Mouse (Mus musculus) forebrain, embryonic 12.5 days (tissue): Measurements from ENCODE around the gene Ggcx. TPM values are rescaled to one million over a fixed set of nuclear protein-coding genes. Genes with fewer than 3 reads are reported as not detected.

ENCODE experiments used
- ATAC-seq: fragments of 200-750 bp; cut with Nextera tagmentation; 2 replicates; pipeline ENCODE4 v1.8.0; 2017; ENCODE audit warnings: moderate TSS enrichment; ENCODE audit not compliant: low FRiP score
- H3K27ac ChIP-seq: fragments of 300-500 bp; sonication (generic); 2 replicates; pipeline ENCODE4 v1.5.1; 2016; ENCODE audit warnings: mild to moderate bottlenecking
- H3K27me3 ChIP-seq: fragments of 300-500 bp; sonication (generic); 2 replicates; pipeline ENCODE4 v1.6.1; 2016; ENCODE audit warnings: mild to moderate bottlenecking
- H3K36me3 ChIP-seq: fragments of 300-500 bp; sonication (generic); replicated peaks from 2 replicates; pipeline ENCODE4 v1.6.1; 2016; ENCODE audit warnings: mild to moderate bottlenecking
- H3K4me1 ChIP-seq: fragments of 300-500 bp; sonication (generic); 2 replicates; pipeline ENCODE4 v1.6.1; 2016
- H3K4me2 ChIP-seq: fragments of 300-500 bp; sonication (generic); 2 replicates; pipeline ENCODE4 v1.6.1; 2016; ENCODE audit warnings: mild to moderate bottlenecking, moderate library complexity
- H3K4me3 ChIP-seq: fragments of 300-500 bp; sonication (generic); replicated peaks from 2 replicates; pipeline ENCODE4 v1.5.1; 2016; ENCODE audit warnings: mild to moderate bottlenecking
- H3K9ac ChIP-seq: fragments of 300-500 bp; sonication (generic); 2 replicates; pipeline ENCODE4 v1.6.1; 2016; ENCODE audit warnings: mild to moderate bottlenecking
- H3K9me3 ChIP-seq: fragments of 300-500 bp; sonication (generic); 2 replicates; pipeline ENCODE4 v1.6.1; 2016
- WGBS: fragments of 180-500 bp; shearing (Covaris S2); methylation state at CpG from one replicate; pipeline ENCODE4 v1.1.7; 2016; 5-methylcytosine and 5-hydroxymethylcytosine counted together
- polyA plus RNA-seq: library from polyadenylated mRNA; unstranded; fragments of >200 nt; fragmentation: Nextera tagmentation; extraction: Ambion mirVana; gene quantifications from 2 replicates; pipeline ENCODE4 v1.2.1, GENCODE M21; 2016

Gene Ggcx
- polyA plus RNA-seq, 1 experiment from 2014 or later = 19.1 TPM

GRCm38 (mm10) chr6:72389471-72389940 lies 24.6 kb upstream of the Ggcx start:
- no peaks in the 10 kb centered on the region for H3K36me3 ChIP-seq
- ATAC-seq = no peak

GRCm38 (mm10) chr6:72389941-72390771 lies 24.0 kb upstream of the Ggcx start, which contains the start of gene Vamp8:
Vamp8 (minus strand) TSS chr6:72390703.
- peak within 1 kb of the TSS; percentile 41 for H3K4me3 ChIP-seq
- 0 out of 2 replicates have a peak, but pooled peaks have one; percentile 36 for ATAC-seq
- H3K9ac ChIP-seq = peak within 1 kb of the TSS; percentile 57
- under 1% methylated on average over 32 of the region's 33 CpGs for WGBS
- no peaks in the 10 kb centered on the region for H3K9me3 ChIP-seq
- H3K27me3 ChIP-seq = peaks cover 17% of the 10 kb centered on the region; the same call in 1 of the 2 replicates
- peaks cover 17% of the 10 kb centered on the region for H3K4me1 ChIP-seq
- no peaks in the 10 kb centered on the region for H3K36me3 ChIP-seq
- 0 out of 2 replicates have a peak within 1 kb of the TSS, but pooled peaks have one; percentile 47 for H3K27ac ChIP-seq
- peak within 1 kb of the TSS; percentile 65 for H3K4me2 ChIP-seq

More at GRCm38 (mm10) chr6:72389471-72389940, 24.6 kb upstream of the Ggcx start:
- Histone ChIP-seq H3K27ac (no peak overlapping the region), H3K9ac (peak overlapping the region; percentile 57; the same call in 1 of the 2 replicates), H3K4me3 (peak overlapping the region; percentile 41), H3K27me3 (peaks cover 17% of the 10 kb centered on the region; the same call in 1 of the 2 replicates), H3K9me3 (no peaks in the 10 kb centered on the region), H3K4me2 (peak overlapping the region; percentile 65), H3K4me1 (peaks cover 17% of the 10 kb centered on the region)
- WGBS = 36% methylated on average over 13 of the region's 13 CpGs

GRCm38 (mm10) chr6:72390795-72391521 lies 23.1 kb upstream of the Ggcx start:
- Histone ChIP-seq H3K27ac (no peak overlapping the region), H3K4me3 (peak overlapping the region; percentile 41; the same call in 1 of the 2 replicates), H3K4me2 (peak overlapping the region; percentile 65), H3K4me1 (peaks cover 17% of the 10 kb centered on the region), H3K27me3 (peaks cover 17% of the 10 kb centered on the region; the same call in 1 of the 2 replicates), H3K36me3 (no peaks in the 10 kb centered on the region), H3K9me3 (no peaks in the 10 kb centered on the region), H3K9ac (no peak overlapping the region; the same call in 1 of the 2 replicates)
- ATAC-seq = no peak
- 22% methylated on average over 12 of the region's 12 CpGs for WGBS

- WGBS = 90% methylated on average over 5 of the region's 5 CpGs
- no peak for ATAC-seq
- no peak overlapping the region for H3K4me2 ChIP-seq
These were observed 21.8 kb upstream of the Ggcx start for GRCm38 (mm10) chr6:72392341-72392740.

GRCm38 (mm10) chr6:72396837-72397251 lies 17.3 kb upstream of the Ggcx start:
- Histone ChIP-seq H3K9me3 (no peaks in the 10 kb centered on the region), H3K27me3 (no peaks in the 10 kb centered on the region), H3K4me1 (no peaks in the 10 kb centered on the region), H3K4me3 (no peak overlapping the region), H3K4me2 (no peak overlapping the region), H3K9ac (no peak overlapping the region), H3K27ac (no peak overlapping the region), H3K36me3 (no peaks in the 10 kb centered on the region)
- no peak for ATAC-seq
- 83% methylated on average over 10 of the region's 10 CpGs for WGBS

More at GRCm38 (mm10) chr6:72392341-72392740, 21.8 kb upstream of the Ggcx start:
- Histone ChIP-seq H3K27me3 (peaks cover 17% of the 10 kb centered on the region; the same call in 1 of the 2 replicates), H3K4me1 (peaks cover 17% of the 10 kb centered on the region), H3K4me3 (no peak overlapping the region), H3K9ac (no peak overlapping the region), H3K9me3 (no peaks in the 10 kb centered on the region), H3K36me3 (no peaks in the 10 kb centered on the region), H3K27ac (no peak overlapping the region)

GRCm38 (mm10) chr6:72399967-72400366 lies 14.1 kb upstream of the Ggcx start:
- no peak overlapping the region for H3K4me3 ChIP-seq
- no peaks in the 10 kb centered on the region for H3K9me3 ChIP-seq
- H3K36me3 ChIP-seq = no peaks in the 10 kb centered on the region
- H3K4me1 ChIP-seq = no peaks in the 10 kb centered on the region
- 68% methylated on average over 2 of the region's 2 CpGs for WGBS
- no peak overlapping the region for H3K4me2 ChIP-seq
- no peak for ATAC-seq
- no peak overlapping the region for H3K27ac ChIP-seq
- no peaks in the 10 kb centered on the region for H3K27me3 ChIP-seq
- H3K9ac ChIP-seq = no peak overlapping the region

- ATAC-seq = no peak
- Histone ChIP-seq H3K9me3 (no peaks in the 10 kb centered on the region), H3K27ac (no peak overlapping the region), H3K4me3 (no peak overlapping the region), H3K9ac (no peak overlapping the region), H3K36me3 (no peaks in the 10 kb centered on the region), H3K27me3 (no peaks in the 10 kb centered on the region), H3K4me2 (no peak overlapping the region), H3K4me1 (no peaks in the 10 kb centered on the region)
- 23% methylated on average over 7 of the region's 7 CpGs for WGBS
These were observed 12.2 kb upstream of the Ggcx start for GRCm38 (mm10) chr6:72401875-72402274.

GRCm38 (mm10) chr6:72405356-72405755 lies 8.8 kb upstream of the Ggcx start:
- Histone ChIP-seq H3K9ac (no peak overlapping the region), H3K27me3 (no peaks in the 10 kb centered on the region), H3K9me3 (no peaks in the 10 kb centered on the region), H3K4me3 (no peak overlapping the region), H3K36me3 (no peaks in the 10 kb centered on the region), H3K27ac (no peak overlapping the region), H3K4me1 (no peaks in the 10 kb centered on the region), H3K4me2 (no peak overlapping the region)
- 84% methylated on average over 7 of the region's 7 CpGs for WGBS
- no peak for ATAC-seq

GRCm38 (mm10) chr6:72407119-72407518 lies 7.0 kb upstream of the Ggcx start:
- 0 out of 2 replicates have a peak, but pooled peaks cover 4% of the 10 kb centered on the region for H3K27me3 ChIP-seq
- H3K4me3 ChIP-seq = no peak overlapping the region
- no peaks in the 10 kb centered on the region for H3K9me3 ChIP-seq
- ATAC-seq = peak; percentile 46; the same call in 1 of the 2 replicates
- 3% methylated on average over 5 of the region's 5 CpGs for WGBS
- H3K4me1 ChIP-seq = no peaks in the 10 kb centered on the region
- H3K36me3 ChIP-seq = no peaks in the 10 kb centered on the region
- H3K4me2 ChIP-seq = no peak overlapping the region
- H3K27ac ChIP-seq = no peak overlapping the region
- H3K9ac ChIP-seq = no peak overlapping the region

GRCm38 (mm10) chr6:72409567-72409966 lies 4.5 kb upstream of the Ggcx start:
- Histone ChIP-seq H3K9me3 (no peaks in the 10 kb centered on the region), H3K27ac (no peak overlapping the region), H3K4me1 (peaks cover 6% of the 10 kb centered on the region), H3K4me3 (no peak overlapping the region), H3K27me3 (0 out of 2 replicates have a peak, but pooled peaks cover 4% of the 10 kb centered on the region), H3K4me2 (no peak overlapping the region), H3K9ac (no peak overlapping the region), H3K36me3 (no peaks in the 10 kb centered on the region)
- no peak for ATAC-seq
- 19% methylated on average over 3 of the region's 3 CpGs for WGBS

- no peak overlapping the region for H3K4me3 ChIP-seq
- H3K9me3 ChIP-seq = no peaks in the 10 kb centered on the region
- 35% methylated on average over 1 of the region's 1 CpGs for WGBS
- 0 out of 2 replicates have a peak, but pooled peaks cover 4% of the 10 kb centered on the region for H3K27me3 ChIP-seq
- no peak overlapping the region for H3K4me2 ChIP-seq
- ATAC-seq = no peak
- no peak overlapping the region for H3K27ac ChIP-seq
- peaks cover 10% of the 10 kb centered on the region for H3K4me1 ChIP-seq
- H3K36me3 ChIP-seq = no peaks in the 10 kb centered on the region
- no peak overlapping the region for H3K9ac ChIP-seq
These were observed 4.1 kb upstream of the Ggcx start for GRCm38 (mm10) chr6:72410003-72410402.

- Histone ChIP-seq H3K9ac (no peak overlapping the region), H3K4me1 (peaks cover 13% of the 10 kb centered on the region), H3K27me3 (0 out of 2 replicates have a peak, but pooled peaks cover 4% of the 10 kb centered on the region), H3K4me2 (no peak overlapping the region), H3K4me3 (no peak overlapping the region), H3K36me3 (no peaks in the 10 kb centered on the region), H3K9me3 (no peaks in the 10 kb centered on the region), H3K27ac (no peak overlapping the region)
- WGBS = 89% methylated on average over 7 of the region's 7 CpGs
- no peak for ATAC-seq
These were observed 3.6 kb upstream of the Ggcx start for GRCm38 (mm10) chr6:72410518-72410917.
